Mouse (Mus musculus) cerebellum, postnatal 10 days (tissue): ENCODE measurements around the gene Crhbp.

Experiments
- DNase-seq, 2 experiments: peaks; one replicate each; pipeline ENCODE4 v3.0.0; 2021; ENCODE audit warnings: mixed read lengths in 2 of 2

The Crhbp gene

GRCm38 (mm10) chr13:95418575-95419203 is 26.0 kb downstream of the Crhbp start:
- no peak for DNase-seq

- no peak for DNase-seq
Measured at GRCm38 (mm10) chr13:95412257-95412656, 32.5 kb downstream of the Crhbp start.

GRCm38 (mm10) chr13:95393242-95393641 is 51.5 kb downstream of the Crhbp start:
- no peak for DNase-seq

GRCm38 (mm10) chr13:95389866-95390865 is 54.6 kb downstream of the Crhbp start:
- DNase-seq: peak; percentile 88 to 90

GRCm38 (mm10) chr13:95388226-95388625 is 56.5 kb downstream of the Crhbp start:
- DNase-seq: no peak

- no peak for DNase-seq
Measured at GRCm38 (mm10) chr13:95382418-95382817, 62.3 kb downstream of the Crhbp start.
